Mouse (Mus musculus) thymus, postnatal 4 days (tissue): Measurements from ENCODE around the gene Prss16.
A peak's percentile ranks its signal among the peaks of the same experiment; 100 is the strongest.

Experiments used
- DNase-seq: peaks from one replicate; pipeline ENCODE4 v3.0.0; 2021

Prss16 gene

GRCm38 (mm10) chr13:22006334-22007120, 3.0 kb downstream of the Prss16 start:
- peak; percentile 80 for DNase-seq

GRCm38 (mm10) chr13:22005605-22006333, 3.8 kb downstream of the Prss16 start:
- DNase-seq: peak; percentile 69

GRCm38 (mm10) chr13:22001823-22002222, 7.7 kb downstream of the Prss16 start:
- peak; percentile 44 for DNase-seq

GRCm38 (mm10) chr13:22001346-22001745, 8.2 kb downstream of the Prss16 start:
- no peak for DNase-seq

- DNase-seq: no peak
These were observed 10.4 kb downstream of the Prss16 start for GRCm38 (mm10) chr13:21999147-21999546.

GRCm38 (mm10) chr13:21998412-21998811, 11.1 kb downstream of the Prss16 start:
- DNase-seq: no peak

GRCm38 (mm10) chr13:21997821-21998220, 11.7 kb downstream of the Prss16 start:
- DNase-seq: no peak

GRCm38 (mm10) chr13:21997201-21997820, 12.2 kb downstream of the Prss16 start:
- DNase-seq: no peak

GRCm38 (mm10) chr13:21996840-21997185, 12.7 kb downstream of the Prss16 start:
- DNase-seq: no peak

- DNase-seq: no peak
These were observed 13.3 kb downstream of the Prss16 start for GRCm38 (mm10) chr13:21996101-21996839.

- peak; percentile 64 for DNase-seq
These were observed 14.1 kb downstream of the Prss16 start for GRCm38 (mm10) chr13:21995331-21995914.

GRCm38 (mm10) chr13:21994896-21995295, 14.6 kb downstream of the Prss16 start:
- no peak for DNase-seq

- DNase-seq: peak; percentile 72
These were observed 15.4 kb downstream of the Prss16 start for GRCm38 (mm10) chr13:21993957-21994738.

GRCm38 (mm10) chr13:21992550-21992949, 17.0 kb downstream of the Prss16 start:
- no peak for DNase-seq

- DNase-seq: no peak
These were observed 25.1 kb downstream of the Prss16 start for GRCm38 (mm10) chr13:21984486-21984885.

GRCm38 (mm10) chr13:21981803-21982193, 27.7 kb downstream of the Prss16 start:
- no peak for DNase-seq

- peak; percentile 54 for DNase-seq
These were observed 28.4 kb downstream of the Prss16 start, which contains the start of gene Pom121l2 for GRCm38 (mm10) chr13:21980981-21981802. TSS of gene Pom121l2 (plus strand) at chr13:21981194.

- DNase-seq: peak; percentile 80
These were observed 34.6 kb downstream of the Prss16 start for GRCm38 (mm10) chr13:21974726-21975473.

GRCm38 (mm10) chr13:21974221-21974725, 35.3 kb downstream of the Prss16 start:
- peak; percentile 95 for DNase-seq

- no peak for DNase-seq
These were observed 37.9 kb downstream of the Prss16 start for GRCm38 (mm10) chr13:21971641-21972040.
